Mouse (Mus musculus) liver, adult 2 months (tissue): ENCODE measurements around the gene Lamb2. TPM values are rescaled to one million over a fixed set of nuclear protein-coding genes. Genes with fewer than 3 reads are reported as not detected.
A peak's percentile ranks its signal among the peaks of the same experiment; 100 is the strongest.

Source experiments
- DNase-seq: peaks from one replicate; pipeline ENCODE4 v3.0.0-alpha.2; 2011; ENCODE audit warnings: low read depth, low spot score; ENCODE audit errors: extremely low read depth
- H3K27ac ChIP-seq: fragments of 200-500 bp; replicated peaks from 2 replicates; pipeline ENCODE4 v1.5.1; 2012; ENCODE audit warnings: low read depth, mild to moderate bottlenecking, control low read depth, inconsistent platforms, low read length; ENCODE audit not compliant: insufficient read depth
- H3K27me3 ChIP-seq: fragments of 200-500 bp; 2 replicates; pipeline ENCODE4 v1.6.1; 2012; ENCODE audit warnings: mild to moderate bottlenecking, moderate library complexity, low read length, inconsistent platforms; ENCODE audit not compliant: control insufficient read depth, insufficient read depth
- H3K36me3 ChIP-seq: fragments of 200-500 bp; 2 replicates; pipeline ENCODE4 v1.6.1; 2012; ENCODE audit warnings: low read length, inconsistent platforms; ENCODE audit not compliant: control insufficient read depth, insufficient read depth
- H3K4me1 ChIP-seq: fragments of 200-500 bp; 2 replicates; pipeline ENCODE4 v1.6.1; 2011; ENCODE audit warnings: low read length; ENCODE audit not compliant: control insufficient read depth, insufficient read depth
- H3K4me3 ChIP-seq: fragments of 200-500 bp; 2 replicates; pipeline ENCODE4 v1.5.1; 2011; ENCODE audit warnings: low read depth, mild to moderate bottlenecking, control low read depth, low read length, moderate library complexity; ENCODE audit not compliant: insufficient read depth
- H3K79me2 ChIP-seq: fragments of 200-500 bp; 2 replicates; pipeline ENCODE4 v1.6.1; 2012; ENCODE audit warnings: inconsistent platforms, mild to moderate bottlenecking, low read length, moderate library complexity; ENCODE audit not compliant: control insufficient read depth, insufficient read depth
- H3K9ac ChIP-seq: fragments of 200-500 bp; 2 replicates; pipeline ENCODE4 v1.6.1; 2012; ENCODE audit warnings: low read depth, mild to moderate bottlenecking, control low read depth, inconsistent platforms, low read length
- CTCF ChIP-seq: fragments of 200-500 bp; IDR thresholded peaks from 2 replicates; pipeline ENCODE4 v1.5.1; 2011; ENCODE audit warnings: low read depth, low read length, control low read depth
- POLR2A ChIP-seq: fragments of 200-500 bp; IDR thresholded peaks from 2 replicates; pipeline ENCODE4 v1.6.1; 2011; ENCODE audit warnings: low read length, control low read depth; ENCODE audit not compliant: insufficient read depth; ENCODE audit errors: extremely low read depth
- WGBS: fragments of 180-500 bp; shearing (Covaris S2); methylation state at CpG from one replicate; pipeline ENCODE4 v1.1.7; 2018; 5-methylcytosine and 5-hydroxymethylcytosine counted together
- polyA plus RNA-seq: library from polyadenylated mRNA; depleted of rRNA; stranded (reverse); fragments of >200 nt; gene quantifications from 2 replicates; pipeline ENCODE4 v1.2.3, GENCODE M21; 2012
- total RNA-seq: library from RNA; depleted of rRNA; stranded (reverse); fragments of >200 nt; gene quantifications from 2 replicates; pipeline ENCODE4 v1.2.3, GENCODE M21; 2014

The Lamb2 gene
- total and polyA plus RNA-seq, 2 experiments: 4.8 to 5.0 TPM

GRCm38 (mm10) chr9:108516380-108517251, 37.1 kb downstream of the Lamb2 start, which contains the start of gene Qrich1:
TSS of gene Qrich1 (plus strand) at chr9:108516806.
- Histone ChIP-seq H3K4me1 (peaks cover 4% of the 10 kb centered on the region; the same call in 1 of the 2 replicates), H3K36me3 (peaks cover 22% of the 10 kb centered on the region), H3K79me2 (peaks cover 10% of the 10 kb centered on the region; the same call in 1 of the 2 replicates), H3K4me3 (peak within 1 kb of the TSS; percentile 81), H3K27me3 (no peaks in the 10 kb centered on the region), H3K27ac (peak within 1 kb of the TSS; percentile 87), H3K9ac (peak within 1 kb of the TSS; percentile 94)
- WGBS: 2% methylated on average over 55 of the region's 55 CpGs
- DNase-seq: peak; percentile 87
- TF ChIP-seq POLR2A (peak; percentile 69; the same call in 1 of the 2 replicates), CTCF (no peak)

- no peak for TF ChIP-seq CTCF
- TF ChIP-seq POLR2A: 0 out of 2 replicates have a peak, but pooled peaks have one; percentile 8
- Histone ChIP-seq H3K4me1 (peaks cover 4% of the 10 kb centered on the region; the same call in 1 of the 2 replicates), H3K27me3 (no peaks in the 10 kb centered on the region), H3K79me2 (peaks cover 13% of the 10 kb centered on the region; the same call in 1 of the 2 replicates), H3K27ac (peak overlapping the region; percentile 87), H3K4me3 (peak overlapping the region; percentile 81), H3K9ac (peak overlapping the region; percentile 94), H3K36me3 (peaks cover 15% of the 10 kb centered on the region)
- DNase-seq: peak; percentile 54
- WGBS: under 1% methylated on average over 77 of the region's 95 CpGs
Measured at GRCm38 (mm10) chr9:108517253-108517930, 37.9 kb downstream of the Lamb2 start.

DNA sequence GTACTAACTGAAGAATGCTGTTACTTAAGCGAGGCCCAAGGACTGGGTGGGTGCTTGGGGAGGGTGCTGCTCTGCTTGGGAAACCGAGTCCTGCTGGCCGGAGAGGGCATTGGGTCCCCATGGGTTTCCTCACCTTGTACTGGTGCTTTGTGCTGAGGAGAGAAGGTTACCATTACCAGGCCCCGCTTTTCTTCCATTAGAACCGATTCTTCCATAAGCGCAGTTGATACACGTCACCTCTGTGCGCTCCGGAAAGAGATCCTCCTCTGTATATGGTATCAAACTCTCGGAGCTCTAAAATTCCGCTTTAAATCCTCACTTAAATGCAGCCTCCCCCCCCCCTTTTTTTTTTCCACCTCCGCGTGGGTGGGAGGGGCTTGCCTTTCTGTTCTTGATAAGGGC, 38.4 kb downstream of the Lamb2 start:
- peak overlapping the region; percentile 94 for H3K9ac ChIP-seq
- H3K36me3 ChIP-seq: peaks cover 15% of the 10 kb centered on the region
- peak; percentile 57 for DNase-seq

GRCm38 (mm10) chr9:108521604-108522003, 42.1 kb downstream of the Lamb2 start:
- Histone ChIP-seq H3K27me3 (no peaks in the 10 kb centered on the region), H3K36me3 (peaks cover 7% of the 10 kb centered on the region; the same call in 1 of the 2 replicates), H3K27ac (no peak overlapping the region), H3K9ac (no peak overlapping the region), H3K79me2 (peaks cover 26% of the 10 kb centered on the region; the same call in 1 of the 2 replicates), H3K4me3 (no peak overlapping the region), H3K4me1 (peaks cover 7% of the 10 kb centered on the region; the same call in 1 of the 2 replicates)
- WGBS: 59% methylated on average over 2 of the region's 2 CpGs
- no peak for DNase-seq
- TF ChIP-seq CTCF: no peak
- no peak for TF ChIP-seq POLR2A

More for the DNA sequence above, 38.4 kb downstream of the Lamb2 start:
- WGBS: under 1% methylated on average over 13 of the region's 13 CpGs
- peak overlapping the region; percentile 81 for H3K4me3 ChIP-seq
- TF ChIP-seq CTCF: no peak
- no peak for TF ChIP-seq POLR2A
- no peaks in the 10 kb centered on the region for H3K27me3 ChIP-seq
- peaks cover 13% of the 10 kb centered on the region; the same call in 1 of the 2 replicates for H3K79me2 ChIP-seq
- peaks cover 4% of the 10 kb centered on the region; the same call in 1 of the 2 replicates for H3K4me1 ChIP-seq
- peak overlapping the region; percentile 80 for H3K27ac ChIP-seq

- Histone ChIP-seq H3K27me3 (no peaks in the 10 kb centered on the region), H3K4me1 (peaks cover 7% of the 10 kb centered on the region; the same call in 1 of the 2 replicates), H3K27ac (no peak overlapping the region), H3K36me3 (peaks cover 9% of the 10 kb centered on the region), H3K4me3 (no peak overlapping the region), H3K9ac (no peak overlapping the region), H3K79me2 (peaks cover 29% of the 10 kb centered on the region; the same call in 1 of the 2 replicates)
- WGBS: 99% methylated on average over 4 of the region's 4 CpGs
- TF ChIP-seq CTCF (no peak), POLR2A (no peak)
- DNase-seq: no peak
Measured at GRCm38 (mm10) chr9:108523341-108523740, 43.8 kb downstream of the Lamb2 start.
